Mouse (Mus musculus) embryonic facial prominence, embryonic 11.5 days (tissue): ENCODE results near the gene Rgl3. TPM values are rescaled to one million over a fixed set of nuclear protein-coding genes. Genes with fewer than 3 reads are reported as not detected.
A peak's percentile ranks its signal among the peaks of the same experiment; 100 is the strongest.

Experiments
- ATAC-seq: fragments of 200-750 bp; cut with Nextera tagmentation; replicated peaks from 2 replicates; pipeline ENCODE4 v1.8.0; 2017; ENCODE audit warnings: low read depth; ENCODE audit not compliant: insufficient number of reproducible peaks, low FRiP score, low TSS enrichment
- DNase-seq: peaks from one replicate; pipeline ENCODE4 v3.0.0-alpha.2; 2015; ENCODE audit warnings: low spot score
- H3K27ac ChIP-seq: fragments of 300-500 bp; sonication (generic); replicated peaks from 2 replicates; pipeline ENCODE4 v1.5.1; 2014; ENCODE audit warnings: mild to moderate bottlenecking, low read depth, low read length, control low read depth
- H3K27me3 ChIP-seq: fragments of 300-500 bp; sonication (generic); 2 replicates; pipeline ENCODE4 v1.6.1; 2014; ENCODE audit warnings: mild to moderate bottlenecking, low read length, moderate library complexity, mixed read lengths; ENCODE audit not compliant: control insufficient read depth, insufficient read depth
- H3K36me3 ChIP-seq: fragments of 300-500 bp; sonication (generic); replicated peaks from 2 replicates; pipeline ENCODE4 v1.6.1; 2014; ENCODE audit warnings: low read depth, mild to moderate bottlenecking, low read length, moderate library complexity, mixed read lengths; ENCODE audit not compliant: control insufficient read depth, insufficient read depth
- H3K4me1 ChIP-seq: fragments of 300-500 bp; sonication (generic); 2 replicates; pipeline ENCODE4 v1.6.1; 2014; ENCODE audit warnings: low read length, mixed read lengths; ENCODE audit not compliant: control insufficient read depth, insufficient read depth
- H3K4me2 ChIP-seq: fragments of 300-500 bp; sonication (generic); 2 replicates; pipeline ENCODE4 v1.6.1; 2014; ENCODE audit warnings: low read depth, mild to moderate bottlenecking, control low read depth, low read length, moderate library complexity
- H3K4me3 ChIP-seq: fragments of 300-500 bp; sonication (generic); 2 replicates; pipeline ENCODE4 v1.5.1; 2014; ENCODE audit warnings: low read depth, low read length, control low read depth
- H3K9ac ChIP-seq: fragments of 300-500 bp; sonication (generic); replicated peaks from 2 replicates; pipeline ENCODE4 v1.6.1; 2014; ENCODE audit warnings: mild to moderate bottlenecking, control low read depth, low read length
- H3K9me3 ChIP-seq: fragments of 300-500 bp; sonication (generic); replicated peaks from 2 replicates; pipeline ENCODE4 v1.6.1; 2016; ENCODE audit warnings: mild to moderate bottlenecking, low read length, inconsistent platforms, mixed read lengths; ENCODE audit not compliant: control insufficient read depth
- whole genome bisulfite sequencing: fragments of 180-500 bp; shearing (Covaris S2); extraction: QIAGEN DNeasy Blood & Tissue Kit; methylation state at CpG from one replicate; pipeline ENCODE4 v1.1.7; 2014; 5-methylcytosine and 5-hydroxymethylcytosine counted together
- polyA plus RNA-seq: library from polyadenylated mRNA; unstranded; fragments of >200 nt; fragmentation: Nextera tagmentation; extraction: Ambion mirVana; gene quantifications from 2 replicates; pipeline ENCODE4 v1.2.1, GENCODE M21; 2014

Rgl3 gene
- polyA plus RNA-seq, 1 experiment from 2014 or later, result 1.0 TPM

GRCm38 (mm10) chr9:21996178-21996867 is 7.1 kb upstream of the Rgl3 start:
- 88% methylated on average over 3 of the region's 3 CpGs for WGBS
- no peak overlapping the region for H3K4me2 ChIP-seq
- H3K4me3 ChIP-seq, result no peak overlapping the region
- H3K9me3 ChIP-seq, result no peaks in the 10 kb centered on the region
- no peak overlapping the region for H3K9ac ChIP-seq
- H3K36me3 ChIP-seq, result no peaks in the 10 kb centered on the region
- H3K27me3 ChIP-seq, result peaks cover 6% of the 10 kb centered on the region
- no peak for DNase-seq
- ATAC-seq, result no peak
- H3K27ac ChIP-seq, result no peak overlapping the region
- no peaks in the 10 kb centered on the region for H3K4me1 ChIP-seq

DNA sequence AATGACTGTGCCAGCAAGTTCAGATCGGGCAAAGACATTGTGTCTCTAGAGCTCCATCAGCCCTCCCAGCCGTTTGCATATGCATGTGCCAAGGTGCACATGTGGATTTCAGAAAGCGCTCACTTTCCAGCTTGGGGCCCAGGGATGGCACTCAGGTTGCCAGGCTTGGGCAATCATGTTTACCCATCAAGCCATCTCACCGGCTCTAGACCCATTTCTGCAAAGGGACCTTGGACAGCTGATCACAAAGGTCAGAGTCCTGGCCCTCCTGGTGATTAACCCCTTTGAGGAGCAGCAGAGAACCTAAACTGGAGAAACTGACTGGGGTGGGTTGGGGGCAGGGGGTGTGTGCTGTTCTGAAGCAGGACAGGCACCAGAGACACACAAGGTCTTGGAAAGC is 3.0 kb upstream of the Rgl3 start:
- Histone ChIP-seq H3K9ac (no peak overlapping the region), H3K9me3 (no peaks in the 10 kb centered on the region), H3K36me3 (no peaks in the 10 kb centered on the region), H3K27ac (no peak overlapping the region), H3K4me3 (no peak overlapping the region), H3K4me1 (peaks cover 8% of the 10 kb centered on the region), H3K4me2 (no peak overlapping the region), H3K27me3 (peaks cover 46% of the 10 kb centered on the region)
- DNase-seq (no peak), ATAC-seq (no peak)
- WGBS, result 78% methylated on average over 4 of the region's 4 CpGs

DNA sequence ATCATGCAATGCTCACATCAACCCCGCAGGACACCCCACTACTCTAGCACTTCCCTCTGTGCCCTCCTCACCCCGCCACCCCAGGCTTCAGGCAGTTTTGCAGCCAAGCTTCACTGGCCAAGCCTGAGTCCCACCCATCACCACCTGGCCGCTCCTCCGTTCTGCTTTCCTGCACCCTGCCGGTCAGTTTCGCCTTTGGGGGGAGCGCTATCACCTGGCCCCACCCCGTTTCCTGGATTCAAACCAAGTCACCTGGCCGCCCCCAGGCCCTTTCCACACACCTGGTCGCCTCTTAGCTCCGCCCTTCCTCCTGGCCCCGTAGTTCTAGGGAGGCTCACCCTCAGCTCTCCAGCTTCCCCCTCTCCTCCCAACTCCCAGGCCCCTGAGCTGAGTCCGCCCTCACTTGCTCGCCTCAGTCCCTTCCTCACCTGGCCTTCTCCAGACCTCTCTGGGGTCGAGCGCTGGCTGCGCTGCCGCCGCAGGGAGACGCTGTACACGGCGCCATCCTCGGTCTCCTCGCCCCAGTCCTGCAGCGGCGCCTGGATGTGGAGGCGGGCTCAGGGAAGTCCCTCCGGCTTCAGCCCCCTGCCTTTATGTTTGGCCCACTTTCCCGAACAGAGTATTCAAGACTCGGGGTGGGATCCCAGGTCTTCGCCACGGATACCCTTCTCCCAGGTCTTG is 685 bp downstream of the Rgl3 start:
- Histone ChIP-seq H3K9ac (peak overlapping the region; percentile 39), H3K27me3 (peaks cover 52% of the 10 kb centered on the region), H3K4me3 (peak overlapping the region; percentile 38), H3K36me3 (no peaks in the 10 kb centered on the region), H3K4me1 (peaks cover 8% of the 10 kb centered on the region), H3K9me3 (no peaks in the 10 kb centered on the region), H3K27ac (no peak overlapping the region), H3K4me2 (peak overlapping the region; percentile 79)
- peak; percentile 5; the same call in 1 of the 2 replicates for ATAC-seq
- under 1% methylated on average over 31 of the region's 32 CpGs for WGBS
- DNase-seq, result peak; percentile 32

- WGBS, result 9% methylated on average over 36 of the region's 36 CpGs
- peaks cover 8% of the 10 kb centered on the region for H3K4me1 ChIP-seq
- H3K4me3 ChIP-seq, result peak overlapping the region; percentile 38; the same call in 1 of the 2 replicates
- H3K27me3 ChIP-seq, result peaks cover 52% of the 10 kb centered on the region
- H3K9ac ChIP-seq, result no peak overlapping the region
- H3K9me3 ChIP-seq, result no peaks in the 10 kb centered on the region
- peak overlapping the region; percentile 79 for H3K4me2 ChIP-seq
- DNase-seq, result peak; percentile 8
- H3K36me3 ChIP-seq, result no peaks in the 10 kb centered on the region
- no peak for ATAC-seq
- H3K27ac ChIP-seq, result no peak overlapping the region
These were observed 1.5 kb downstream of the Rgl3 start for GRCm38 (mm10) chr9:21987592-21988342.

- Histone ChIP-seq H3K9me3 (no peaks in the 10 kb centered on the region), H3K27ac (no peak overlapping the region), H3K27me3 (peaks cover 22% of the 10 kb centered on the region), H3K4me3 (no peak overlapping the region), H3K4me1 (peaks cover 5% of the 10 kb centered on the region), H3K36me3 (no peaks in the 10 kb centered on the region), H3K9ac (no peak overlapping the region), H3K4me2 (no peak overlapping the region)
- 6% methylated on average over 3 of the region's 3 CpGs for WGBS
- ATAC-seq, result no peak
- DNase-seq, result no peak
These were observed 5.3 kb downstream of the Rgl3 start for GRCm38 (mm10) chr9:21983911-21984310.

DNA sequence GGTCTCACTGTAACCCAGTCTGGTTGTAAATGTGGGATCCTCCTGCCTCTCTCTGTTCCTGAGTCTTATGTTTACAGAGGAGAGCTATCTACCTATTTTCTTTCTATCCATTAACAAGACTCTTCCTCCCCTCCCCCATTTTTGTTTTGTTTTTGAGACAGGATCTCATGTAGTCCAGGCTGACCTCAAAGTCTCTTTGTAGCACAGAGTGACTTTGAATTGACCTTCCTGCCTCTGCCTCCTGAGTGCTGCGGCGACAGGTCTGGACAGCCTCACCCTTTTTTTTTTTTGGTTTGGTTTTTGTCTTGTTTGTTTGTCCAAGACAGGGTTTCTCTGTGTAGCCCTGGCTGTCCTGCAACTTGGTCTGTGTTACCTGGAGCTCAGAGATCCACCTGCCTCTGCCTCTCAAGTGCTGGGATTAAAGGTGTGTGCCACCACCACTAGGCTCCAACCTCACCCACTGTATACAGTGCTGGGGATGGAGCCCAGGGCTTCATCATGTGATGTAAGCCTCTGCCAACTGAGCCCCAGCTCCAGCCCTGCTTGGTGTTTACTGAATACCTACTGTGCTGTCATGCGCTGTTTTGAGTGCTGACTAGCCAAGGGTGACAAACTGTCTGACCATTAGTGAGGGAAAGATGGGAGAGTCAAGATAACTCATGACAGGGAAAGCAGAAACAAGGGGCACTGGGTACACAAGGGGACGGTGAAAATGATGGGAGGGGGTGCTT is 10.7 kb downstream of the Rgl3 start:
- Histone ChIP-seq H3K4me2 (no peak overlapping the region), H3K27ac (no peak overlapping the region), H3K4me3 (no peak overlapping the region), H3K27me3 (no peaks in the 10 kb centered on the region; the same call in 1 of the 2 replicates), H3K9me3 (no peaks in the 10 kb centered on the region), H3K4me1 (no peaks in the 10 kb centered on the region), H3K9ac (no peak overlapping the region), H3K36me3 (no peaks in the 10 kb centered on the region)
- WGBS, result 88% methylated on average over 4 of the region's 4 CpGs
- no peak for DNase-seq
- ATAC-seq, result no peak

- 23% methylated on average over 2 of the region's 2 CpGs for WGBS
- ATAC-seq (no peak), DNase-seq (no peak)
- Histone ChIP-seq H3K4me2 (no peak overlapping the region), H3K4me3 (no peak overlapping the region), H3K4me1 (no peaks in the 10 kb centered on the region), H3K27ac (no peak overlapping the region), H3K9me3 (no peaks in the 10 kb centered on the region), H3K9ac (no peak overlapping the region), H3K36me3 (no peaks in the 10 kb centered on the region), H3K27me3 (no peaks in the 10 kb centered on the region; the same call in 1 of the 2 replicates)
These were observed 11.3 kb downstream of the Rgl3 start for GRCm38 (mm10) chr9:21977972-21978371.
